Mouse (Mus musculus): ENCODE results near the gene Nt5c1b. TPM values are rescaled to one million over a fixed set of nuclear protein-coding genes. Genes with fewer than 3 reads are reported as not detected.

Gene Nt5c1b
- polyA plus RNA-seq (2014; fragmentation: Nextera tagmentation; extraction: Ambion mirVana): not detected in 2 replicates

DNA sequence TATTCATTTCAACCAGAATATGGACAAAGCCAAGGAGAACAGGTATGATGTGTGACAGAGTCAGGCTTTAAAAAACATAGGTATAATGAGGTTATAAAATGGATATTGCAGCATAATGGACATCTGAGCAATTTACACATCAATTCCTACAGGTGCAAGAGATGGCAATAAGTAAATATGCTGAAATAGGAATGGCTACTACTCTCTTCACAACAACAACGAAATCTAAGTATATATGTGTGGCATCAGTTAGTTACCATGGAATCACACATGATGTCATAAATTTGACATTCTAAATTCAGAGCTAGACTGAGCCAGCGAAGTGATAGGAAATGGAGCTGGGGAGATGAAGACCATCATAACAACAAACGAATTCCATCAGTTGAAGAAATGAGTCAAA is at the start of gene Nt5c1b:
Gene Nt5c1b (plus strand): TSS at position 301 of the 400 bp plus-strand sequence.
- H3K4me3 ChIP-seq (ENCODE audit: control insufficient read depth in 1 of 2, insufficient read depth in 1 of 2, low read depth in 1 of 2, low read length in 2 of 2): no peak within 1 kb of the TSS

DNA sequence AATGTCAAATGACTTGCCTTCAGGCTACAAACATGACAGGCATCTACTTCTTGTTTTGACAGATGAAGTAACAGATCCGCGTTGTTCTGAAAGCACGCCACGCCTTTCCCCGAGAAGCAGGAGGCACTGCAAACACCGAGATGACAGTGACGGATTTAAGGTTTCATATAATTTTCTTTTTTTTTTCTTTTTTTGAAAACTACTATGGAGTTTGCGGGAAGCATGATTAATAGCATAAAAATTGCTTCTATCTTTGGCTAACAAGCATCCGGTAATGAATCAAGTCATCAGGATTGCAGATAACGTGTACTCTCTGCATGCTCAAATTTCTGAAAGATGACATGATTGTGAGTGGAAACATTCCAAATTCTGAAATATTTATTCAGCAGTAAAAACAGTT is 42.1 kb upstream of the Nt5c1b start:
- Histone ChIP-seq H3K9me3 (ENCODE audit: control insufficient read depth, low read length) (no peaks in the 10 kb centered on the region), H3K4me3 (ENCODE audit: control insufficient read depth in 1 of 2, insufficient read depth in 1 of 2, low read depth in 1 of 2, low read length in 2 of 2) (no peak overlapping the region), H3K27ac (replicated peaks in 1 of 2; ENCODE audit: control insufficient read depth in 1 of 2, insufficient read depth in 1 of 2, low read depth in 2 of 2, low read length in 2 of 2) (no peak overlapping the region), H3K27me3 (ENCODE audit: control insufficient read depth, insufficient read depth, low read length) (no peaks in the 10 kb centered on the region), H3K4me1 (ENCODE audit: control insufficient read depth in 2 of 2, insufficient read depth in 2 of 2, low read length in 2 of 2) (no peaks in the 10 kb centered on the region), H3K4me2 (ENCODE audit: low read length) (no peak overlapping the region), H3K9ac (ENCODE audit: low read length) (no peak overlapping the region), H3K36me3 (ENCODE audit: control insufficient read depth, insufficient read depth, low read length) (no peaks in the 10 kb centered on the region)
- WGBS: 85% methylated on average over 10 of the region's 10 CpGs
- no peak for ATAC-seq (ENCODE audit: insufficient number of reproducible peaks, insufficient read depth, low FRiP score, low read depth)

More for the DNA sequence above, at the start of gene Nt5c1b:
- no peak within 1 kb of the TSS for H3K9ac ChIP-seq (ENCODE audit: low read length)
- H3K9me3 ChIP-seq (ENCODE audit: control insufficient read depth, low read length): no peaks in the 10 kb centered on the region
- no peak for ATAC-seq (ENCODE audit: insufficient number of reproducible peaks, insufficient read depth, low FRiP score, low read depth)
- H3K36me3 ChIP-seq (ENCODE audit: control insufficient read depth, insufficient read depth, low read length): no peaks in the 10 kb centered on the region
- no peak within 1 kb of the TSS for H3K27ac ChIP-seq (replicated peaks in 1 of 2; ENCODE audit: control insufficient read depth in 1 of 2, insufficient read depth in 1 of 2, low read depth in 2 of 2, low read length in 2 of 2)
- H3K27me3 ChIP-seq (ENCODE audit: control insufficient read depth, insufficient read depth, low read length): no peaks in the 10 kb centered on the region
- H3K4me1 ChIP-seq (ENCODE audit: control insufficient read depth in 2 of 2, insufficient read depth in 2 of 2, low read length in 2 of 2): no peaks in the 10 kb centered on the region
- no peak within 1 kb of the TSS for H3K4me2 ChIP-seq (ENCODE audit: low read length)
- WGBS: 74% methylated on average over 3 of the region's 3 CpGs

- Histone ChIP-seq H3K27me3 (ENCODE audit: control insufficient read depth, insufficient read depth, low read length) (no peaks in the 10 kb centered on the region), H3K9me3 (ENCODE audit: control insufficient read depth, low read length) (no peaks in the 10 kb centered on the region), H3K4me3 (ENCODE audit: control insufficient read depth in 1 of 2, insufficient read depth in 1 of 2, low read depth in 1 of 2, low read length in 2 of 2) (no peak overlapping the region), H3K27ac (replicated peaks in 1 of 2; ENCODE audit: control insufficient read depth in 1 of 2, insufficient read depth in 1 of 2, low read depth in 2 of 2, low read length in 2 of 2) (no peak overlapping the region), H3K4me1 (ENCODE audit: control insufficient read depth in 2 of 2, insufficient read depth in 2 of 2, low read length in 2 of 2) (no peaks in the 10 kb centered on the region), H3K36me3 (ENCODE audit: control insufficient read depth, insufficient read depth, low read length) (no peaks in the 10 kb centered on the region), H3K4me2 (ENCODE audit: low read length) (no peak overlapping the region), H3K9ac (ENCODE audit: low read length) (no peak overlapping the region)
- no peak for ATAC-seq (ENCODE audit: insufficient number of reproducible peaks, insufficient read depth, low FRiP score, low read depth)
- WGBS: 89% methylated on average over 2 of the region's 2 CpGs
Measured at GRCm38 (mm10) chr12:10329460-10329859, 40.3 kb upstream of the Nt5c1b start.

GRCm38 (mm10) chr12:10340604-10341003 is 29.2 kb upstream of the Nt5c1b start:
- no peaks in the 10 kb centered on the region for H3K9me3 ChIP-seq (ENCODE audit: control insufficient read depth, low read length)
- no peak overlapping the region for H3K4me2 ChIP-seq (ENCODE audit: low read length)
- no peak for ATAC-seq (ENCODE audit: insufficient number of reproducible peaks, insufficient read depth, low FRiP score, low read depth)
- H3K27ac ChIP-seq (replicated peaks in 1 of 2; ENCODE audit: control insufficient read depth in 1 of 2, insufficient read depth in 1 of 2, low read depth in 2 of 2, low read length in 2 of 2): no peak overlapping the region
- no peaks in the 10 kb centered on the region for H3K36me3 ChIP-seq (ENCODE audit: control insufficient read depth, insufficient read depth, low read length)
- no peaks in the 10 kb centered on the region for H3K27me3 ChIP-seq (ENCODE audit: control insufficient read depth, insufficient read depth, low read length)
- H3K4me1 ChIP-seq (ENCODE audit: control insufficient read depth in 2 of 2, insufficient read depth in 2 of 2, low read length in 2 of 2): no peaks in the 10 kb centered on the region
- WGBS: 68% methylated on average over 5 of the region's 5 CpGs
- H3K4me3 ChIP-seq (ENCODE audit: control insufficient read depth in 1 of 2, insufficient read depth in 1 of 2, low read depth in 1 of 2, low read length in 2 of 2): no peak overlapping the region
- no peak overlapping the region for H3K9ac ChIP-seq (ENCODE audit: low read length)

- Histone ChIP-seq H3K36me3 (ENCODE audit: control insufficient read depth, insufficient read depth, low read length) (no peaks in the 10 kb centered on the region), H3K27me3 (ENCODE audit: control insufficient read depth, insufficient read depth, low read length) (no peaks in the 10 kb centered on the region), H3K27ac (replicated peaks in 1 of 2; ENCODE audit: control insufficient read depth in 1 of 2, insufficient read depth in 1 of 2, low read depth in 2 of 2, low read length in 2 of 2) (no peak overlapping the region), H3K4me3 (ENCODE audit: control insufficient read depth in 1 of 2, insufficient read depth in 1 of 2, low read depth in 1 of 2, low read length in 2 of 2) (no peak overlapping the region), H3K4me2 (ENCODE audit: low read length) (no peak overlapping the region), H3K9me3 (ENCODE audit: control insufficient read depth, low read length) (no peaks in the 10 kb centered on the region), H3K9ac (ENCODE audit: low read length) (no peak overlapping the region), H3K4me1 (ENCODE audit: control insufficient read depth in 2 of 2, insufficient read depth in 2 of 2, low read length in 2 of 2) (no peaks in the 10 kb centered on the region)
- no peak for ATAC-seq (ENCODE audit: insufficient number of reproducible peaks, insufficient read depth, low FRiP score, low read depth)
- 44% methylated on average over 3 of the region's 3 CpGs for WGBS
Measured at GRCm38 (mm10) chr12:10350706-10351105, 19.1 kb upstream of the Nt5c1b start.

GRCm38 (mm10) chr12:10357756-10358155 is 12.0 kb upstream of the Nt5c1b start:
- Histone ChIP-seq H3K4me3 (ENCODE audit: control insufficient read depth in 1 of 2, insufficient read depth in 1 of 2, low read depth in 1 of 2, low read length in 2 of 2) (no peak overlapping the region), H3K9ac (ENCODE audit: low read length) (no peak overlapping the region), H3K27ac (replicated peaks in 1 of 2; ENCODE audit: control insufficient read depth in 1 of 2, insufficient read depth in 1 of 2, low read depth in 2 of 2, low read length in 2 of 2) (no peak overlapping the region), H3K36me3 (ENCODE audit: control insufficient read depth, insufficient read depth, low read length) (no peaks in the 10 kb centered on the region), H3K27me3 (ENCODE audit: control insufficient read depth, insufficient read depth, low read length) (no peaks in the 10 kb centered on the region), H3K9me3 (ENCODE audit: control insufficient read depth, low read length) (no peaks in the 10 kb centered on the region), H3K4me1 (ENCODE audit: control insufficient read depth in 2 of 2, insufficient read depth in 2 of 2, low read length in 2 of 2) (no peaks in the 10 kb centered on the region), H3K4me2 (ENCODE audit: low read length) (no peak overlapping the region)
- ATAC-seq (ENCODE audit: insufficient number of reproducible peaks, insufficient read depth, low FRiP score, low read depth): no peak
- 63% methylated on average over 6 of the region's 6 CpGs for WGBS

GRCm38 (mm10) chr12:10390671-10391441 is 21.1 kb downstream of the Nt5c1b start, which contains the start of gene Rdh14:
Rdh14 (plus strand) TSS chr12:10390772.
- Histone ChIP-seq H3K9ac (ENCODE audit: low read length) (peak within 1 kb of the TSS; percentile 95), H3K36me3 (ENCODE audit: control insufficient read depth, insufficient read depth, low read length) (peaks cover 14% of the 10 kb centered on the region), H3K4me3 (ENCODE audit: control insufficient read depth in 1 of 2, insufficient read depth in 1 of 2, low read depth in 1 of 2, low read length in 2 of 2) (peak within 1 kb of the TSS; percentile 73 to 93), H3K4me2 (ENCODE audit: low read length) (peak within 1 kb of the TSS; percentile 69), H3K9me3 (ENCODE audit: control insufficient read depth, low read length) (no peaks in the 10 kb centered on the region), H3K4me1 (ENCODE audit: control insufficient read depth in 2 of 2, insufficient read depth in 2 of 2, low read length in 2 of 2) (peaks cover 0 to 12% of the 10 kb centered on the region in 2 experiments; a peak in 2 of 4 replicates), H3K27me3 (ENCODE audit: control insufficient read depth, insufficient read depth, low read length) (no peaks in the 10 kb centered on the region), H3K27ac (replicated peaks in 1 of 2; ENCODE audit: control insufficient read depth in 1 of 2, insufficient read depth in 1 of 2, low read depth in 2 of 2, low read length in 2 of 2) (peak within 1 kb of the TSS; percentile 96 to 100)
- peak; percentile 95 for ATAC-seq (ENCODE audit: insufficient number of reproducible peaks, insufficient read depth, low FRiP score, low read depth)
- under 1% methylated on average over 53 of the region's 53 CpGs for WGBS

GRCm38 (mm10) chr12:10400788-10401187 is 31.0 kb downstream of the Nt5c1b start:
- ATAC-seq (ENCODE audit: insufficient number of reproducible peaks, insufficient read depth, low FRiP score, low read depth): no peak
- no peak overlapping the region for H3K9ac ChIP-seq (ENCODE audit: low read length)
- H3K36me3 ChIP-seq (ENCODE audit: control insufficient read depth, insufficient read depth, low read length): peaks cover 4% of the 10 kb centered on the region
- no peaks in the 10 kb centered on the region for H3K4me1 ChIP-seq (ENCODE audit: control insufficient read depth in 2 of 2, insufficient read depth in 2 of 2, low read length in 2 of 2)
- WGBS: 86% methylated on average over 1 of the region's 1 CpGs
- no peak overlapping the region for H3K4me2 ChIP-seq (ENCODE audit: low read length)
- H3K4me3 ChIP-seq (ENCODE audit: control insufficient read depth in 1 of 2, insufficient read depth in 1 of 2, low read depth in 1 of 2, low read length in 2 of 2): no peak overlapping the region
- H3K27ac ChIP-seq (replicated peaks in 1 of 2; ENCODE audit: control insufficient read depth in 1 of 2, insufficient read depth in 1 of 2, low read depth in 2 of 2, low read length in 2 of 2): no peak overlapping the region
- H3K9me3 ChIP-seq (ENCODE audit: control insufficient read depth, low read length): no peaks in the 10 kb centered on the region
- no peaks in the 10 kb centered on the region for H3K27me3 ChIP-seq (ENCODE audit: control insufficient read depth, insufficient read depth, low read length)
